Mouse (Mus musculus): Measurements from ENCODE around the gene Bpifa5. TPM values are rescaled to one million over a fixed set of nuclear protein-coding genes. Genes with fewer than 3 reads are reported as not detected.
A peak's percentile ranks its signal among the peaks of the same experiment; 100 is the strongest.

Bpifa5 gene
- polyA plus RNA-seq, 1 experiment: not detected

GRCm38 (mm10) chr2:154193071-154193470, 30.7 kb downstream of the Bpifa5 start:
- Histone ChIP-seq H3K4me3 (ENCODE audit: low read depth, low read length) (no peak overlapping the region), H3K9me3 (replicated peaks; ENCODE audit: control insufficient read depth, insufficient read depth, low read length, poor library complexity, severe bottlenecking) (no peaks in the 10 kb centered on the region), H3K27ac (ENCODE audit: insufficient read depth, low read length) (no peak overlapping the region), H3K4me1 (ENCODE audit: control insufficient read depth, insufficient read depth, low read length) (no peaks in the 10 kb centered on the region), H3K27me3 (ENCODE audit: control insufficient read depth, insufficient read depth, low read length, poor library complexity, severe bottlenecking) (no peaks in the 10 kb centered on the region), H3K36me3 (ENCODE audit: control insufficient read depth, insufficient read depth, low read length, poor library complexity, severe bottlenecking) (no peaks in the 10 kb centered on the region), H3K9ac (ENCODE audit: low read depth, poor library complexity, severe bottlenecking) (no peak overlapping the region)
- TF ChIP-seq EP300 (IDR thresholded peaks at IDR 0.05; ENCODE audit: insufficient read depth, low read depth, low read length) (no peak), CTCF (IDR thresholded peaks at IDR 0.05; ENCODE audit: low read depth, low read length) (no peak), POLR2A (IDR thresholded peaks at IDR 0.05; ENCODE audit: insufficient read depth, low read length) (no peak)

- TF ChIP-seq POLR2A (IDR thresholded peaks at IDR 0.05; ENCODE audit: insufficient read depth, low read length) (no peak), CTCF (IDR thresholded peaks at IDR 0.05; ENCODE audit: low read depth, low read length) (no peak), EP300 (IDR thresholded peaks at IDR 0.05; ENCODE audit: insufficient read depth, low read depth, low read length) (no peak)
- Histone ChIP-seq H3K27me3 (ENCODE audit: control insufficient read depth, insufficient read depth, low read length, poor library complexity, severe bottlenecking) (no peaks in the 10 kb centered on the region), H3K9me3 (replicated peaks; ENCODE audit: control insufficient read depth, insufficient read depth, low read length, poor library complexity, severe bottlenecking) (no peaks in the 10 kb centered on the region), H3K36me3 (ENCODE audit: control insufficient read depth, insufficient read depth, low read length, poor library complexity, severe bottlenecking) (no peaks in the 10 kb centered on the region), H3K9ac (ENCODE audit: low read depth, poor library complexity, severe bottlenecking) (no peak overlapping the region), H3K4me3 (ENCODE audit: low read depth, low read length) (no peak overlapping the region), H3K27ac (ENCODE audit: insufficient read depth, low read length) (no peak overlapping the region), H3K4me1 (ENCODE audit: control insufficient read depth, insufficient read depth, low read length) (no peaks in the 10 kb centered on the region)
Observed at GRCm38 (mm10) chr2:154193994-154194504, 31.6 kb downstream of the Bpifa5 start.

GRCm38 (mm10) chr2:154197036-154197435, 34.6 kb downstream of the Bpifa5 start:
- no peaks in the 10 kb centered on the region for H3K4me1 ChIP-seq (ENCODE audit: control insufficient read depth, insufficient read depth, low read length)
- no peaks in the 10 kb centered on the region for H3K36me3 ChIP-seq (ENCODE audit: control insufficient read depth, insufficient read depth, low read length, poor library complexity, severe bottlenecking)
- no peaks in the 10 kb centered on the region for H3K27me3 ChIP-seq (ENCODE audit: control insufficient read depth, insufficient read depth, low read length, poor library complexity, severe bottlenecking)
- H3K9ac ChIP-seq (ENCODE audit: low read depth, poor library complexity, severe bottlenecking): no peak overlapping the region
- no peak overlapping the region for H3K27ac ChIP-seq (ENCODE audit: insufficient read depth, low read length)
- no peaks in the 10 kb centered on the region for H3K9me3 ChIP-seq (replicated peaks; ENCODE audit: control insufficient read depth, insufficient read depth, low read length, poor library complexity, severe bottlenecking)
- TF ChIP-seq EP300 (IDR thresholded peaks at IDR 0.05; ENCODE audit: insufficient read depth, low read depth, low read length) (no peak), POLR2A (IDR thresholded peaks at IDR 0.05; ENCODE audit: insufficient read depth, low read length) (no peak), CTCF (IDR thresholded peaks at IDR 0.05; ENCODE audit: low read depth, low read length) (no peak)
- no peak overlapping the region for H3K4me3 ChIP-seq (ENCODE audit: low read depth, low read length)

GRCm38 (mm10) chr2:154204630-154205029, 42.2 kb downstream of the Bpifa5 start:
- Histone ChIP-seq H3K27ac (ENCODE audit: insufficient read depth, low read length) (no peak overlapping the region), H3K4me3 (ENCODE audit: low read depth, low read length) (no peak overlapping the region), H3K36me3 (ENCODE audit: control insufficient read depth, insufficient read depth, low read length, poor library complexity, severe bottlenecking) (no peaks in the 10 kb centered on the region), H3K27me3 (ENCODE audit: control insufficient read depth, insufficient read depth, low read length, poor library complexity, severe bottlenecking) (no peaks in the 10 kb centered on the region), H3K9ac (ENCODE audit: low read depth, poor library complexity, severe bottlenecking) (no peak overlapping the region), H3K9me3 (replicated peaks; ENCODE audit: control insufficient read depth, insufficient read depth, low read length, poor library complexity, severe bottlenecking) (no peaks in the 10 kb centered on the region), H3K4me1 (ENCODE audit: control insufficient read depth, insufficient read depth, low read length) (no peaks in the 10 kb centered on the region)
- no peak for TF ChIP-seq EP300 (IDR thresholded peaks at IDR 0.05; ENCODE audit: insufficient read depth, low read depth, low read length)
- no peak for TF ChIP-seq POLR2A (IDR thresholded peaks at IDR 0.05; ENCODE audit: insufficient read depth, low read length)
- TF ChIP-seq CTCF (IDR thresholded peaks at IDR 0.05; ENCODE audit: low read depth, low read length): no peak

GRCm38 (mm10) chr2:154206908-154207307, 44.5 kb downstream of the Bpifa5 start:
- H3K36me3 ChIP-seq (ENCODE audit: control insufficient read depth, insufficient read depth, low read length, poor library complexity, severe bottlenecking): no peaks in the 10 kb centered on the region
- H3K27ac ChIP-seq (ENCODE audit: insufficient read depth, low read length): no peak overlapping the region
- H3K27me3 ChIP-seq (ENCODE audit: control insufficient read depth, insufficient read depth, low read length, poor library complexity, severe bottlenecking): no peaks in the 10 kb centered on the region
- no peaks in the 10 kb centered on the region for H3K4me1 ChIP-seq (ENCODE audit: control insufficient read depth, insufficient read depth, low read length)
- no peak overlapping the region for H3K9ac ChIP-seq (ENCODE audit: low read depth, poor library complexity, severe bottlenecking)
- H3K4me3 ChIP-seq (ENCODE audit: low read depth, low read length): no peak overlapping the region
- TF ChIP-seq POLR2A (IDR thresholded peaks at IDR 0.05; ENCODE audit: insufficient read depth, low read length): no peak
- TF ChIP-seq EP300 (IDR thresholded peaks at IDR 0.05; ENCODE audit: insufficient read depth, low read depth, low read length): no peak
- TF ChIP-seq CTCF (IDR thresholded peaks at IDR 0.05; ENCODE audit: low read depth, low read length): peak; percentile 70
- H3K9me3 ChIP-seq (replicated peaks; ENCODE audit: control insufficient read depth, insufficient read depth, low read length, poor library complexity, severe bottlenecking): no peaks in the 10 kb centered on the region

GRCm38 (mm10) chr2:154209112-154209511, 46.7 kb downstream of the Bpifa5 start:
- TF ChIP-seq POLR2A (IDR thresholded peaks at IDR 0.05; ENCODE audit: insufficient read depth, low read length) (no peak), CTCF (IDR thresholded peaks at IDR 0.05; ENCODE audit: low read depth, low read length) (peak; percentile 18), EP300 (IDR thresholded peaks at IDR 0.05; ENCODE audit: insufficient read depth, low read depth, low read length) (no peak)
- Histone ChIP-seq H3K36me3 (ENCODE audit: control insufficient read depth, insufficient read depth, low read length, poor library complexity, severe bottlenecking) (no peaks in the 10 kb centered on the region), H3K4me1 (ENCODE audit: control insufficient read depth, insufficient read depth, low read length) (no peaks in the 10 kb centered on the region), H3K27ac (ENCODE audit: insufficient read depth, low read length) (no peak overlapping the region), H3K9me3 (replicated peaks; ENCODE audit: control insufficient read depth, insufficient read depth, low read length, poor library complexity, severe bottlenecking) (no peaks in the 10 kb centered on the region), H3K27me3 (ENCODE audit: control insufficient read depth, insufficient read depth, low read length, poor library complexity, severe bottlenecking) (no peaks in the 10 kb centered on the region), H3K4me3 (ENCODE audit: low read depth, low read length) (no peak overlapping the region), H3K9ac (ENCODE audit: low read depth, poor library complexity, severe bottlenecking) (no peak overlapping the region)

Measured in ES-Bruce4 (cell line).